Mouse (Mus musculus): ENCODE measurements around the gene Fgf3.

Gene Fgf3
- long read RNA-seq, experiment 1: 0 reads
- long read RNA-seq, experiment 2, partial matches to known transcripts: 0 of 1 reads
- long read RNA-seq, experiment 2, other reads (novel, unspliced or antisense): 0 of 1 reads

DNA sequence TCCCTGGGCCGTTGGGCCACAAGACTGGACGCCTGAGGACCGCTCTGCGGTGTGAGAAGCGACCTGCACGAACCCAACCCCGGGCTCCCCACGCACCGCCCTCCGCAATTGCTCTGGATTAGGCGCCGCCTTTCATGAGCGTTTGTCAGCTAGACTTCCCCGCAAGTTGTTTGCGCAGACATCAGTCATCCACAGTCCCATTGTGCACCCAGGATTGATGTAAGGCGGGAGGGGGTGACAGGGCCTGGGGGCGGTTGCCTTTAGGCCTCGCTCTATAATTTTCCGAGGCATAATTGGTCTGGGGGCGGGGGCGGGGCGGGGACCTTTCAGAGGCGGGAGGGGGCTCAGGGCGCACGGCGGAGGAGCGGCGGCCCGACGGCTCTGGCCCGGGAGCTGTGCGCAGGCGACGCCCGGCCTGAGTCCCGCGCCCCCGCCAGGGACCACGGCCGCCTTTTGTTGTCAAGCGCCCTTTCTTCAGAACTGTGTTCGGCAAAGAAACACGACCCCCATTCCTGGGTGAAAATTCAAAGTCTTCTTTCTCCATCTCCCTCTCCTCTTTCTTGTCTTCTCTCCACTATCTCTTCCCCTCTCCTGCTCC is at the start of gene Fgf3:
Gene Fgf3 (plus strand): TSS at position 193 of the 598 bp plus-strand sequence.
- intact Hi-C loops (cut with DNase I): no loop called here

DNA sequence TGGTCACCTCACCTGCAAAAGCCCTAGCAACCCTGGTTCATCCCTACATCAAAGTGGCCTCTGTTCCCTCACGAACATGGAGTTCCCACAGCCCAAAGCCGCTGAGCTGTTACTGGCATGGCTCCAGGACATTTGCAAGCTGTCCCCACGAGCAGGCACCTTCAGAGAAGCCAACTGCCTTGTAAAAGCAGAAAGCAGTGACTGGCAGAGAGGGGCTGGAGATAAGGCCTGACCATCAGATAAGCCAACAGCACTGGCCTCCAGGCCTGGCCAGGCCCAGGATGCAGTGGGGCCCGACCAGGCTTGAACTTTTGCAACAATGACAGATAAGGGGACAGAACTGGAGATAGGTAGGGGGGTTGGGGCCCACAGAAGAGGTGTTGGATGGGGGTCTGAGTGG is 49.3 kb upstream of the Fgf3 start:
- intact Hi-C loops (cut with DNase I): no loop called here

DNA sequence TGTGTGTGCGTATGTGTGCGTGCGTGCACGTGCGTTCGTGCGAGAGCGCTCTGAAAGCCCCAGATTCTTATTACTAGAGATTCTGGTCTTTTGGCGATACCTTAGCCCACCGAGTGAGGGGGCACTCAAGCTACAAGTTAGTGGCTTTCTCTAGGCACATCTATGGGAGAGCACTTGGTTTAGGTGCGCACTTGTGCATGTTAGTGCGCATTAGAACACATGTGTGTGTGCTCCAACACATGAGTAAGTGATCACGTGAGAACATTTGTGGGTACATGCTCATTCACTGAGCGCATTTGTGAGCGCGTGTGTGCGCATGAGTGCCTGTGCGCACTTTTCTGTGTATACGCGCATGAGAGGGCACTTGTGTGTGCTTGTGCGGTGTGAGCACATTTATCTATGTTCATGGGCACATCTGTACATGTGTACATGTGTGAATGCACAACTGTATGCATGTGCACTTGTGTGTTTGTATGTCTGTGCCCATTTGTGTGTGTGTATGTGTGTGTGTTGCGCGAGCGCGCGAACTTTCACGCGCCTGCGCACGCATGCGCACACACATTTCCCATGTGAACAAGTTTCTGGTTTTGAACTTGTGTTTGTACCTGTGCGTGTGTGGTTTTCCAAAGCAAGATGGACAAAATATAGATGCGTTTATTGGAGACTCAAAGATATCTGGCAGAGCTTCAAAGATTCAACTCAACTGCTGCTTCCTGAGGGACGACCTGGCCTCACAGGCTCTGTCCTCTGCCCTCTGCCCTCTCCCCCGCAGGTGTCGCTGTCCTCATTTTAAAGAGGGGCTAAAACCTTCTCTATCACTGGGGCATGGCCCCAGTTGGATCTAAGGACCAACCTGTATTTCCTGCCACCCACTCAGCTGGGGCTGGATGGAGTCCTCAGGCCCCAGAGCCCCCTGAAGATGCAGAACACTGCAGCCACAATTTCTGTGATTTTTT is 48.0 kb upstream of the Fgf3 start:
- intact Hi-C loops (cut with DNase I): no loop called here

DNA sequence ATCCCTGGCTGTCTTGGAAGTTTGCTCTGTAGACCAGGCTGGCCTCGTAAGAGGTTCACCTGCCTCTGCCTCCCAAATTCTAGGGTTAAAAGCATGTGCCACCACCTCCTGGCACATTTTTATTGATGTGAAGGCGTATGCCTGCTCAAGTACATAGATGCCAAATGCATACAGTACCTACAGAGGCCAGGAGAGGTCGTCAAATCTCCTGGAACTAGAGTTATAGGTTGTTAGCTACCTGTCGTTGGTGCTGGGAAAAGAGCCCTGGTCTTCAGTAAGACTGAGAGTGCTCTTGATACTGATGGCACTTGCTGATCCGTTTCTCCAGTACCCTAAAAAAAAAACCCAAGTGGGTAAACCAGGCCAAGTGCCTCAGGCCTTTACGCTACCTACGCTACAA is 46.5 kb upstream of the Fgf3 start:
- intact Hi-C loops (cut with DNase I): no loop called here

DNA sequence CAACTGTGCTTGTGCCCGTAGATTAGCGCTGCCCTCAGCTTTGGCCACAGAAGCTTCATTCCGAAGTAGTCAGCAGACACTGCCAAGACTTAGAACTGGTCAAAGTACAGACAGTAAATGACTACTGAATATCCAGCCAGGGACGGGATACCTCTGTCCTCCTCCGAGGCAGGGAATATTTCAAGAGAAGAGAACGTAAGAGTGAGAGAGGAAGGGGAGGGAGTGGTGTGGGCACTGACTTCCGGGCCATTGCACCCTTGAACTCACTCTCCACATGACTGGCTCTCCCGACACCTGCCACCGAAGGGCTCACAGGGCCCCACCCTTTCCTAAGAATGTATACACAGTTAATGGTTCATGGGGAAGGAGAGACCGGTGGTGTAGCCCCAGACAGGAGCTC is 44.6 kb upstream of the Fgf3 start:
- intact Hi-C loops (cut with DNase I): no loop called here

DNA sequence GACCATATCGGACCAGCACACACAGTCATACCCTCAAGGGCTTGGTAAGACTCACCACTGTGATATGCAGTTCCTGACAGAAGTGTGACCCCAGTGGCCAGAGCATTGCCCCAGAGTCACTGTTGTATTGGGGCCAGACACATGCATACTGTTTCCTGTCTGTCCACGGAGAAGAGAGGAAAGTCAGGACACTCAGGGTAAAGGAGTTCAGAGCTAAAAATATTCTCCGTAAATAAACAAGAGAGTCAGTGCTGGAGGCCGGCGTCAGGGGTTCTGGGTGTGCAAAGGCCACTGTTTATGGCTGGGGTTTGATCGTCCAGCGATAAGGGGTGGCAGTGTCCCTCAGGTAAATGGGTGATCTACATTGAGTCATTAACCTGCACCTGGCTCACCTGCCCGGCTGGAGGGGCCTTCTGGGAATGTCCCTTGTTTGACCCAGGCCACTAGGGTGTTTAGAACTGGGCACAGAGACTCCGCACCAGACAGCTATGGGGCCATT is 41.9 kb upstream of the Fgf3 start:
- intact Hi-C loops (cut with DNase I): no loop called here

DNA sequence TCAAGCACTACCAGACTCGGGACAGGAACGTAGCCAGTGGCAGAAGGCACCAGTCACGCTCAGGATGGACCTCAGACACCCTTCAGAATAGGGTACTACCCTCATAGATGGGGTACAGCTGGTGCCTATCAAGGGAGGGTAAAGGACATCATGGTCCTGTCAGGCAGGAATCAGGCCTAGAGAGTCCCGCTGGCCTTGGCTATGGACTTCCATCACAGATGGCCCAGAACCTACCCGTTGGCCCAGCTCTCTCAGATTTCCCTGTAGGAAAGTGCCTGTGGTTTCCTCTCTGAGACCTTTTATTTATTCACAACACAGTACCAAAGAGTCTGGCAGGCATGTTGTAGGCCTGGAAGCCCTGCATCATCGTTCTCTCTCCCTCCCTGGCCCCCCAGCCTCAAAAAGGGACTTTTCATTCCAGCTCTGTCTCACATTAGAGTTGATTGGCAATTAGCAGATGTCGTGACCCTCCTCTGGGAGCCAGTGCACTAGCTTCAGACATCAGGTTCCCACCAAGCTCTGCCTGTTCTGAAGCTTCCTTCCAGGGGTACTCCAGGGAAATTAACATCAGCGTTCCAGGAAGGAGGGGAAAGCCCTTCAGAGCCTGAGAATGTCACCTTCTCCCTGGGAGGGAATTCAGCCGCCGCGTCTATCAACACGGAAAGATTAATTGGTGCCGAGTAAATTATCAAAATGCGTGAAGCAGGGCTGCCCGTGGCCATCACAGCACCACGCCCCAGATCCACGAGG is 40.7 kb upstream of the Fgf3 start:
- intact Hi-C loops (cut with DNase I): no loop called here

DNA sequence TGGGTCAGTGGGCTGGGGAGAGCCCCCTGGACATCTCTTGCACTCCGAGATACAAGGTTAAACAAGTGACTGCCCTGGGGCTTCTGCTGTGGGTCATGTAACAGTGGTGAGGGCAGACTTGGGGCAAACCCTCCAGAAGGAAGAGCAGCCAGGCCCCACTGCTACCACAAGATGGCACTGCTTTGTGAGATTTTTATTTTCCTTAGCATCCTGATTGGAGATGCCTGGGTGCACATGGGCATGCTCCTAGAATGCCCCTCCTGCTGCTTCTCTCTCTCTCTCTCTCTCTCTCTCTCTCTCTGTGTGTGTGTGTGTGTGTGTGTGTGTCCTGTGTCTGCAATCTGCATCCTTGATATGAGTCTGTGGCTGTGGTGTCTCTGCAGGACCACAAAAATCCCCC is 39.4 kb upstream of the Fgf3 start:
- intact Hi-C loops (cut with DNase I): loop anchor here (2.0 kb wide), 1 partner anchor 96 kb away; no protein-coding TSS in a partner anchor

DNA sequence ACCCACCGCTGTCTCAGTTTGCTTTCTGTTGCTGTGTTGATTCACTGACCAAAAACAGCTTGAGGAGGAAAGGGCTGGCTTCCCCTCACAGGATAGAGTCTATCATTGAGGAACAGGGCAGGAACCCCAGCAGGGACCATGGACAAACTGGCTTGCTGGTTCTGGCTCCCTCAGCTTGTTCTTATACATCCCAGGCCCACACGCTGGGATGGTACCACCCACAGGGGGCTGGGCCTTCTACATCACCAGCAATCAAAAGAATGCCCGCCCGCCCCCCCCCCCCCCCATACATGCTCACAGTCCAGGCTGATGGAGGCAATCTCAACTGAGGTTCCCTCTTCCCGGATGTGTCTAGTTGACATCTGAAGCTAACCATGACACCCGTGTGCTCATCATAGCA is 30.8 kb upstream of the Fgf3 start:
- intact Hi-C loops (cut with DNase I): no loop called here

DNA sequence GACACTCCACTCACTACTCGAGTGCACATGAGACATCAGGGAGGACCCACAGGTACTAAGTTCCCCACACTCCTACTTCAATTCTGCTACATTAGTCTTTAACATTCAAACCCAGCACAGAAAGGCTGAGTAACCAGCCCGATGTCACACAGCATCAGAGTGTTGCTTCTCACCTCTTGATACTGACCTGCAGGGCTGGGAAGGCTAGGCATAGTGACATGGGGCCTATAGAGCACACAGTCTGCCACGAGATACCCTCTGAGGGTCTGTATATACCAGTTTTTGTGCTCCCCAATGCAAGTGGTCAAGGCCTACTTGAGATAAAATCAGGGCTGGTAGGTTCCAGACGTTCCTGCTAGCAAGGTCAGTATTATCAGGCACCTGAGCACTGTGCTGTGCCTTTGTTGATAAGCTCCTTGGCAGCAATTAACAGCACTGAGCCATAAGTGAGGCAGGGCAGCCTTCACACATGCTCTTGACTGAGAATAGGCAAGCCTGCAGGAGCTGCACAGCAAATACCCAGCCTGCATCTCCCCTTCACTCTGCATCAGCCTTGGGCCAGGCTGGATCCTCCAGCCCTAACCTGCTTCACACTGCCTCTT is 29.8 kb upstream of the Fgf3 start:
- intact Hi-C loops (cut with DNase I): no loop called here

DNA sequence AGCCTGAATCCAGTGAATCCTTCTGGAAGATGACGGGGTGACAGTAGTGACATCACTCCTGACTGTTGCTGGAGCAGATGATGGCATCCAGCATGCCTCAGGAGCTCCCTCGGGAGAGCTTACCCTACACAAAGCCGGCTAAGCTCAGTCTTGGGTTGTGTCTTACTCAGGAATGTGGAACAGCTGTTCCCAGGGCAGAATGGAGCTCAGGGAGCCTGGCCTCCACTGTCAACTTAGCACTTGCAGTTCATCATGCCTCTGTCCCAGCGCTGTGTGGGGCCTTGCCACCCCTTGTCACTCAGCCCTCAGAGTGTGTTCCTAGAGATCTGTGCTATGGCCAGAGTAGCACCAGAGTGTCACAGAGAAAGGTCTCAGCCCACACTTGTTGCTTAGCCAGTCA is 26.4 kb upstream of the Fgf3 start:
- intact Hi-C loops (cut with DNase I): no loop called here

DNA sequence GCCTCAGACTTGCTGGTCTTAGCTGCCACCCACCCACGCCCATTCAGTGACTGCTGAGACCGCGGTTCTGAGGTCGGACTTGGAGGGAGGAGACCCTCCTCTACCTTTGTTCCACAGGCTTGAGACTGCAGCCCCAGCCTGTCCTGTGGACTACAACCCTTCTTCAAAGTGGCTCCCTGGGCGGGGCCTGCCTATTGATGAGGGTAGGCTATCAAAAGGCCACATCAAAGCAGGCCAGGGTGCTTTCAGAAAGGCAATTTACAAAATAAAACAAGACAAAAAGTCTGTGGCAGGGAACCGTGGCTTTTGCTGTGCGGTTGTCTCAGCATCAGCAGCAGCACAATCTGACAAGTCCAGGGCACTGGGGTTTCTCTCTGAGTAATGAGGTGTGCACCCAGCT is 16.0 kb upstream of the Fgf3 start:
- intact Hi-C loops (cut with DNase I): no loop called here

DNA sequence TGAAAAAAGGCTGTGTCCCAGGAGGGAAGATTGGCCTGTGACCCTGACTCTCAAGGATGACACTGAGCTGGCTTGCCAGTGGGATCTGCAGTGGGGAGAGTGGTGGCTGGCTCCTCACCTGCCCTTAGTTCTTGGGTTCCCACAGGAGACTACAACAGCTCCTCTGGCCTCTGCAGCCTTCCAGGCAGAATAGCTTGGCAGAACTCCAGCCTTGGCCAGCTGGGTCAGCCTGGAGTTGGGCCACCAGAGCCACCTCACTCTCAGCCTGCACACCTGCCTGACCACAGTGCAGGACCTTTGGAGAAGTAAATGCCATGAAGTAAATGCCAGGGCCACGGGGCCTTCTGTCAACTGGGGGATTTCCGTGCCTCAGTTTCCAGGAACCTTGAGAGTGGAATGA is 13.9 kb upstream of the Fgf3 start:
- intact Hi-C loops (cut with DNase I): no loop called here

DNA sequence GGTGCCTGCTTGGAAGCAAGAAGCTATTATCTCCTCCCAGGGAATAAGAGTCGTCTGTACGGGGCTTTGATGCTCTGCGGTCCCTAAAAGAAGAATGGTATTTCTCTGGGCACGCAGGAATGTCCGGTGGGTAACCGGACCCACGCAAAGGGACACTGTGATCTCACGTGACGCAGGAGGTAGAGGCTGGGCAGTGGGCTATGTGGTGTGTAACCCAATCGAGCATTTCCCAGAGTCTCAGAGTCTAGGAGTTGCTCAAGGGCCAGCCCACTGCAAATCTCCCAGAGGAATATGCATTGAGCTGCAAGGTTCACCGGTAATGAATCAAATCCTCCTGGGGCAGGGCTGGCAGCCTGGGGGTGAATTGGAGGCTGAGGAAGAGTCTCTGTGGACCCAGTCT is 9.5 kb upstream of the Fgf3 start:
- intact Hi-C loops (cut with DNase I): no loop called here

DNA sequence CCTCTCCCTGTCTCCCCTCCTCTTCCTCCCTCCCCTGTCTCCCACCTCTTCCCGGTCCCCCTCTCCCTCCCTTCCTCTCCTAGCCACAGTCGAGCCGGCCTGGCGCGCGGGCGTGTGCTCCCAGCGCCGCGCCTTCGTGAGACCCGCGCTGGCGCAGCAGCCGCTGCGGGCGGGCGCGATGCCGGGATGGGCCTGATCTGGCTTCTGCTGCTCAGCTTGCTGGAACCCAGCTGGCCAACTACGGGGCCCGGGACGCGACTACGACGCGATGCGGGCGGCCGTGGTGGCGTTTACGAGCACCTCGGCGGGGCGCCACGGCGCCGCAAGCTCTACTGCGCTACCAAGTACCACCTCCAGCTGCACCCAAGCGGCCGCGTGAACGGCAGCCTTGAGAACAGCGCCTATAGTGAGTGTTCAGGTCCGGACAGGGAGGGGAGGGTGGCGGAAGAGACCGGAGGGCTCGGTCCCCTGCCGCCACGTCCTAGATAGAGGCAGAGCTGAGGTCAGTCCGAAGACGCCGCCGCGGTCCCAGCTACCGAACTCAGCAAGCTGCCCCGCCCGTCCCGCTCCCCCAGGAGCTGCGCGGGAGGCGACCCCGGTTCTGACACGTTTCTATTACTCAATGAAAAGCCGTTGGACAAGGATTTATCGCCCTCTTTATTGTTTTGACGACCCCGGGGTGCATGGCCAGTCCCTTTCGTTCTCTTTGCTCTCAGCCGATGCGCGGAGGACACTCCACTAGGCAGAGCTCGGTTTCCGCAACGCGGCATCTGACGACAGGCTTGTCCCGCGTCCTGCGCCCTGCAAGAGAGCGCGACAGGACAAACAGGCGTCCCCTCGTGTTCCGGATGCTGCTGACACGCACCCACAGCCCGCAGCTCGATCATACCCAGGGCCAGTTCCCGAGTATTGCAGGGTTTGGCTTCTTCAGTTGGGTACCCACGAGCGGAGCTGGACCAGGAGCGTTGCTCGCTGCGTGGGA is 930 bp downstream of the Fgf3 start:
- intact Hi-C loops (cut with DNase I): no loop called here

DNA sequence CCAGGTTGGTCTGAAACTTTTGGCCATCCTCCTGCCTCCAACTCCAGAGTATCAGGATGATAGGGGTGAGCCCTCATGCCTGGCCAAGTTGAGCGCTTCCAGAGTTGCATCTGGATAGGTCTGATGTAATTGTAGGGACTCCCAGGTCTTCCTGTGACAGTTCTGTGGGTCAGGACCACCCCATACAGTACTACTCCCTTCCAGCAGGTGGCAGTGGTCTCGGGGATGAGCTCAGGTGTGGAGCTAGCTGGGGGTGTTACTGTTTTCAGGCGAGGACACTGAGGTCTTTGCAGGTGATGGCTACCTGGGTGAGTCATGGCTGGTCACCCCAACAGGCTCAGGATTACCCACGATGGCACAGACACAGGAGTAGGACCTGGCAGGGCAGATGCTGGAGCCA is 8.3 kb downstream of the Fgf3 start:
- intact Hi-C loops (cut with DNase I): loop anchor here (2.0 kb wide), 1 partner anchor 49 kb away; no protein-coding TSS in a partner anchor

DNA sequence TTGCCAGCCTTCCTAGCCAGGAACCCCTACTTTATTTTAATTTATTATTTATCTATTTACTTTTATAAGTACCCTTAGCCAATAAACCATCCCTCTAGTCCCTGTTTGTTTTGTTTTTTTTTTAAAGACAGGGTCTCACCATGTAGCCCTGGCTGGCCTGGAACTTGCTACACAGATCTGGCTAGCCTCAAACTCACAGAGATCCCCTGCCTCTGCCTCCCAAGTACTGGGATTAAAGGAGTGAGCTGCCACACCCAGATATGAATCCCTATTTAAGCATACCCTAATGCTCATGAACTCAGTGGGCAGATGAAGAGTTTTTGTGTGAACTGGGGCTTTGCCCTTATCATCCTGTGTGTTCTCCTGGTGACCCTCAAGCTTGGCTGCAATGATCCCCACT is 9.2 kb downstream of the Fgf3 start, which contains the start of gene Fgf4:
Gene Fgf4 (plus strand): TSS at position 301 of the 400 bp plus-strand sequence.
- intact Hi-C loops (cut with DNase I): loop anchor here (2.0 kb wide), 1 partner anchor 48 kb away; no protein-coding TSS in a partner anchor

DNA sequence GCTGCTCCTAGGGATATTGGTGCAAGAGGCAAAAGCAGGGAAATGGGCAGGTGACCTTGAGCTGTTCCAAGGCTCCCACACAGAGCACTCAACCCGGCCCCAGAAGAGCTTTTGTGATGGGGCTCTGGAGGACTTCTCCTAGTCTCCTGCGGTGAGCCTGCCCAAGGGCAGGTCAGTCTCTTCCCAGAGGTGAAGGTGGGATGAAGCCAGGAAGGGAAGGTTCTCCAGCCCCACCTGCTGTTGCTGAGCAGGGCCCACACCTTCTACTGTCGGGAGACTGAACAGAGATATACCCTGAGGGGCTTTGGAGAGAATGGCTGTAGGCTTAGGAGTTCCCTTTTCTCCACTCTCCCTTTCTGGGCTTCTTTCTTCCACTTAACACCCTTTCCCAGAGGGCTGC is 13.4 kb downstream of the Fgf3 start:
- intact Hi-C loops (cut with DNase I): no loop called here

DNA sequence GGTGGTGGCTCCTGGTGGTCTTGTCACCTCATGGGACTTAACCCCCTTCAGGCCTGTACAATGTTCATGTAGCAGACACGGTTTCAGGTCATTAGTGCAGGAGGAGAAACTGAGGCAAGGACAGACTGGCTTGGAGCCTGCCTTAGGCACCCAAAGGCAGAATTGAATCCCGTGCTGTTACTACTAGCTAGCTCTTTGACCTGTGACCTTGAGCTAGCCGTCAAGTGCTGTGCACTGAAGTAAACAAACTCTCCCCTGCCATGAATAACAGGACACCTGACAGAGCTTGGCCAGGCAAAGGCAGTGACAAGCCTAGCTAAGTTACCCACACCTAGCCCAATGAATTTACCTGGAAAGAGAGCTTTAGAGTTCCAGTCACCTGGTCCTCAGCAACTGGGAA is 17.1 kb downstream of the Fgf3 start:
- intact Hi-C loops (cut with DNase I): no loop called here

DNA sequence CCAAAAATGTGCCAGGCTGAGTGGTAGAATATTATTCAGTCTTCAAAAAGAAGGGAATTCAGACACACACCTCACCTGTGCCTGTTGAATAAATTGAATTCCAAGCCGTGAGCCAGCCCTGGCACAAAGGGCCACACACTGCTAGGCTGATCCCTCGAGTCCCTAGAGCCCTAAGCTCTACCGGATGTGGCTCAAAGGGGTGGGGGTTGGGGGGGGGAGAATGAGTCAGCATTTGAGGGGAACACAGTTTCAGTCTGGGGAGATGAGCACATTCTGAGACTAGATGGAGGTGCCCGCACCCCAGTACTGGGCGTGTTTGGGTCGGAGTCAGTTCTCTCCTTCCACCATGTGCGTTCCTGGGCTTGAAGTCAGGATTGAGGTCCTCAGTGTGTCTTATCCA is 19.3 kb downstream of the Fgf3 start:
- intact Hi-C loops (cut with DNase I): no loop called here
